Mouse (Mus musculus) T-cell, adult 66 days (primary cell): Measurements from ENCODE around the gene Cryge. TPM values are rescaled to one million over a fixed set of nuclear protein-coding genes. Genes with fewer than 3 reads are reported as not detected.

Experiments
- total RNA-seq, 2 experiments: library from RNA; stranded (reverse); gene quantifications; 3 replicates in 1 of 2; 4 replicates in 1 of 2; pipeline ENCODE4 v1.2.4; 2023

Cryge gene
- total RNA-seq, result not detected

GRCm38 (mm10) chr1:65050952-65051351, at the start of gene Cryge:
Gene Cryge (minus strand): TSS chr1:65051149.

DNA sequence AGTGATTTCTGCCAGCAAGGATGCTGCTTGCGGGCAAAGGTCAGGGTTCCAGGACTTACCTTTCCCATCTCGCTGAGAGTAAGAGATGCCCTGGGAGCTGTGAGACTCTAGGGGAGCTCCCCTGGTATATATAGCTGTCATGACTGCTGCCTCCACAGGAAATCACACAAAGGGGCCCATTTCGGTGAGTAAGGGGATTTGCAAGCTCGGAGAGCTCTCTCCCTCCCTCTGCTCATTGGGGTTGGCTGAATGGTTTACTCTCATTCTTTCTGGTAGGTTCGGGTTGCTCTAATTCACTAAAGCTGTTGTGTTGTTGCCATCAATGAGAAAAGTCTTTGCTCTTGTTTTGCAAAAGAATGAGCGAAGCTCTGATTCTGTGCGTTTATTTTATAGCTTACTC, 31.2 kb upstream of the Cryge start, which contains the start of gene Crygb:
Crygb (minus strand) TSS at position 101 of the 400 bp plus-strand sequence.

DNA sequence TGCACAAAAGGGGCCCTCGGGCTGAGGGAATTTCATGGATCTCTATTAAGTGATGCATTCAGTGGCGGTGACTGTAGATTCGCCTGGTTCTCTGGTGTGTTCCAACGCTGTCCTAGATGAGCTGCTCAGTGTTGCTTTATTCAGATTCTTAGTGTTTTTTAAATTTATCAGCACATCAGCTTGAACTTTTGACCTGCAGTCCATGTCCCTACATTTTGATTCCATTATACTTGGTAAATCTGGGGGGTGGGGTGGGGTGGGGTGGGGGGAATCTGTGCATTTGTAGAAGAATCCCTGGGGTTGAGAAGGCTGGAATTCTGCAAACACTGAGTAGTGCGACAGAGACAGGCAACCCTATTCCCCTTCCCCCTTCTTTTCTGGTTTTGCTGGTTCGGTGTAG, 22.6 kb upstream of the Cryge start, which contains the start of gene Crygc:
Crygc (minus strand) TSS at position 101 of the 400 bp plus-strand sequence.

GRCm38 (mm10) chr1:65063352-65063751, 12.4 kb upstream of the Cryge start, which contains the start of gene Crygd:
Gene Crygd (minus strand): TSS chr1:65063452.

DNA sequence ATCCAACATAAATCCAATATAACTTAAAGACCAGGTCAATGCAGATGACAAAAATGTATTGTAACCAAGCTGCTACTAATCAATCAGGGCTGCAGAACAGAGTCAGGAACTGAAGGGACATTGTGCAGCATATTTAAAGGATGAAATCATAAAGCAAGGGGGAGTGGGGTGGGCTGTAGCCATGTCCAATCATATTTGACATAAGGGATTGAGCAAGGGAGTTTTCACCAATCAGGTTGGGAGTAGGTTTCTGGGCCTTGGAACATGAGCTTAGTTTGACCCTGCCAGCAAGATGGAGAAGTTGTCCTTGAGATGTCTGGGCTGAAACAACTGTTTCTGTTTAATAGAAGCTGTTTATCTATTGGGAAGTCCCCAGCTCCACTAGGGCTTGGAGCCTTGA, 18.3 kb downstream of the Cryge start, which contains the start of gene Akr1cl:
Akr1cl (minus strand) TSS at position 119 of the 400 bp plus-strand sequence.

Other genes starting within 250 kb of the Cryge start
- gene Plekhm3, start 94.3 kb downstream of the Cryge start, total RNA-seq, result 10 to 100 TPM in 1 of 2 experiments, 1 to 10 TPM in 1; 8.2 to 11.0 TPM
- gene Akr1cl, start 18.4 kb downstream of the Cryge start, total RNA-seq, result not detected
- not detected for gene Crygd, start 12.3 kb upstream of the Cryge start, total RNA-seq
- not detected for gene Crygc, start 22.5 kb upstream of the Cryge start, total RNA-seq
- gene Crygb, start 31.1 kb upstream of the Cryge start, total RNA-seq, result not detected
- not detected for gene Cryga, start 52.2 kb upstream of the Cryge start, total RNA-seq
- not detected for gene Gm28845, start 68.4 kb upstream of the Cryge start, total RNA-seq
- not detected for gene D630023F18Rik, start 72.1 kb upstream of the Cryge start, total RNA-seq
- gene Idh1, start 135.4 kb upstream of the Cryge start, total RNA-seq, result 1 to 10 TPM; 3.3 to 5.1 TPM
- gene Pikfyve, start 135.5 kb upstream of the Cryge start, total RNA-seq, result 10 to 100 TPM; 39.0 to 44.0 TPM
- gene Pth2r, start 230.9 kb upstream of the Cryge start, total RNA-seq, result not detected